Mouse (Mus musculus) MEL (cell line): Measurements from ENCODE around the gene Tomm40l. TPM values are rescaled to one million over a fixed set of nuclear protein-coding genes. Genes with fewer than 3 reads are reported as not detected.

ENCODE experiments used
- DNase-seq: peaks from one replicate; pipeline ENCODE4 v3.0.0; 2011; ENCODE audit warnings: low read depth, low spot score
- H3K27ac ChIP-seq: 2 replicates; pipeline ENCODE4 v1.5.1; 2012; ENCODE audit warnings: low read depth, mild to moderate bottlenecking, control low read depth, low read length, moderate library complexity; ENCODE audit not compliant: control insufficient read depth
- H3K27me3 ChIP-seq, 2 experiments: fragments of 150-350 bp in 1 of 2; sonication (generic) in 1 of 2; 2 replicates each; pipeline ENCODE4 v1.6.1; 2012; ENCODE audit warnings: low read length in 2 of 2, mild to moderate bottlenecking in 2 of 2, improper control_type of control experiment in 1 of 2, moderate library complexity in 1 of 2; ENCODE audit not compliant: insufficient read depth in 2 of 2, control insufficient read depth in 1 of 2
- H3K36me3 ChIP-seq, 2 experiments: 2 replicates each; pipeline ENCODE4 v1.6.1; 2012 to 2014; ENCODE audit warnings: low read length in 2 of 2, improper control_type of control experiment in 1 of 2, inconsistent platforms in 1 of 2, mild to moderate bottlenecking in 1 of 2; ENCODE audit not compliant: insufficient read depth in 2 of 2, control insufficient read depth in 1 of 2
- H3K4me1 ChIP-seq, 2 experiments: fragments of 150-350 bp in 1 of 2; sonication (generic) in 1 of 2; 2 replicates each; pipeline ENCODE4 v1.6.1; 2012; ENCODE audit warnings: low read length in 2 of 2, improper control_type of control experiment in 1 of 2, mild to moderate bottlenecking in 1 of 2; ENCODE audit not compliant: insufficient read depth in 2 of 2, control insufficient read depth in 1 of 2
- H3K4me3 ChIP-seq, 2 experiments: fragments of 150-350 bp in 1 of 2; sonication (generic) in 1 of 2; 2 replicates each; pipeline ENCODE4 v1.5.1; 2012; ENCODE audit warnings: low read depth in 2 of 2, low read length in 2 of 2, mild to moderate bottlenecking in 2 of 2, moderate library complexity in 2 of 2, control low read depth in 1 of 2, improper control_type of control experiment in 1 of 2; ENCODE audit not compliant: control insufficient read depth in 1 of 2, insufficient read depth in 1 of 2
- H3K79me2 ChIP-seq: 2 replicates; pipeline ENCODE4 v1.6.1; 2012; ENCODE audit warnings: mild to moderate bottlenecking, low read length, moderate library complexity; ENCODE audit not compliant: control insufficient read depth, poor library complexity, insufficient read depth
- H3K9ac ChIP-seq: 2 replicates; pipeline ENCODE4 v1.6.1; 2012; ENCODE audit warnings: low read depth, mild to moderate bottlenecking, control low read depth, low read length, moderate library complexity; ENCODE audit not compliant: control insufficient read depth, poor library complexity, severe bottlenecking
- H3K9me3 ChIP-seq: fragments of 150-350 bp; sonication (generic); replicated peaks from 2 replicates; pipeline ENCODE4 v1.6.1; 2012; ENCODE audit warnings: mild to moderate bottlenecking, low read length, improper control_type of control experiment, moderate library complexity; ENCODE audit not compliant: insufficient read depth
- BHLHE40 ChIP-seq: IDR thresholded peaks from 2 replicates; pipeline ENCODE4 v1.6.1; 2012; ENCODE audit warnings: low read depth, mild to moderate bottlenecking, inconsistent platforms, low read length, improper control_type of control experiment, borderline replicate concordance
- CHD2 ChIP-seq: IDR thresholded peaks from 2 replicates; pipeline ENCODE4 v1.6.1; 2011; ENCODE audit warnings: low read length, improper control_type of control experiment
- CTCF ChIP-seq, 3 experiments: IDR thresholded peaks in 2 of 3; conservative IDR thresholded peaks in 1 of 3; 2 replicates each; pipeline ENCODE4 v1.5.1; 2011 to 2012; ENCODE audit warnings: low read length in 3 of 3, low read depth in 2 of 3, mild to moderate bottlenecking in 2 of 3, improper control_type of control experiment in 1 of 3, inconsistent platforms in 1 of 3, mixed read lengths in 1 of 3, moderate library complexity in 1 of 3; ENCODE audit not compliant: control insufficient read depth in 1 of 3, insufficient read depth in 1 of 3, poor library complexity in 1 of 3, severe bottlenecking in 1 of 3
- ELF1 ChIP-seq: IDR thresholded peaks from 2 replicates; pipeline ENCODE4 v1.6.1; 2014; ENCODE audit warnings: low read depth, mild to moderate bottlenecking, inconsistent platforms, low read length, improper control_type of control experiment, moderate library complexity
- EP300 ChIP-seq, 2 experiments: IDR thresholded peaks; 2 replicates each; pipeline ENCODE4 v1.6.1; 2011; ENCODE audit warnings: improper control_type of control experiment in 2 of 2, low read length in 2 of 2, low read depth in 1 of 2, mild to moderate bottlenecking in 1 of 2
- HCFC1 ChIP-seq: IDR thresholded peaks from 2 replicates; pipeline ENCODE4 v1.6.1; 2012; ENCODE audit warnings: low read depth, mild to moderate bottlenecking, inconsistent platforms, low read length, improper control_type of control experiment, moderate library complexity
- JUND ChIP-seq: IDR thresholded peaks from 2 replicates; pipeline ENCODE4 v1.6.1; 2011; ENCODE audit warnings: low read depth, mild to moderate bottlenecking, improper control_type of control experiment, low read length
- KAT2A ChIP-seq: conservative IDR thresholded peaks from 2 replicates; pipeline ENCODE4 v1.6.1; 2012; ENCODE audit warnings: low read depth, low read length, improper control_type of control experiment, inconsistent platforms
- MAFK ChIP-seq: IDR thresholded peaks from 2 replicates; pipeline ENCODE4 v1.6.1; 2011; ENCODE audit warnings: low read depth, mild to moderate bottlenecking, low read length, improper control_type of control experiment, borderline replicate concordance
- MAX ChIP-seq: IDR thresholded peaks from 2 replicates; pipeline ENCODE4 v1.6.1; 2011; ENCODE audit warnings: low read length, improper control_type of control experiment
- MAZ ChIP-seq: IDR thresholded peaks from 2 replicates; pipeline ENCODE4 v1.6.1; 2012; ENCODE audit warnings: low read depth, mild to moderate bottlenecking, inconsistent platforms, low read length, improper control_type of control experiment
- MEF2A ChIP-seq: IDR thresholded peaks from 2 replicates; pipeline ENCODE4 v1.6.1; 2014; ENCODE audit warnings: low read depth, mild to moderate bottlenecking, inconsistent platforms, low read length, improper control_type of control experiment; ENCODE audit not compliant: poor library complexity, insufficient replicate concordance, severe bottlenecking; ENCODE audit errors: extremely low read depth
- NELFE ChIP-seq: IDR thresholded peaks from 2 replicates; pipeline ENCODE4 v1.6.1; 2011; ENCODE audit warnings: low read depth, low read length, improper control_type of control experiment
- POLR2AphosphoS2 ChIP-seq: IDR thresholded peaks from 2 replicates; pipeline ENCODE4 v1.6.1; 2011; ENCODE audit warnings: low read length, improper control_type of control experiment
- POLR2AphosphoS5 ChIP-seq: IDR thresholded peaks from 2 replicates; pipeline ENCODE4 v1.6.1; 2012; ENCODE audit warnings: low read depth, borderline replicate concordance, mild to moderate bottlenecking, inconsistent platforms, low read length, moderate library complexity, mixed read lengths
- RAD21 ChIP-seq: IDR thresholded peaks from 2 replicates; pipeline ENCODE4 v1.6.1; 2011; ENCODE audit warnings: mild to moderate bottlenecking, low read depth, low read length, improper control_type of control experiment
- RCOR1 ChIP-seq: IDR thresholded peaks from 2 replicates; pipeline ENCODE4 v1.6.1; 2012; ENCODE audit warnings: low read depth, mild to moderate bottlenecking, inconsistent platforms, low read length, improper control_type of control experiment
- SIN3A ChIP-seq: IDR thresholded peaks from 2 replicates; pipeline ENCODE4 v1.6.1; 2012; ENCODE audit warnings: low read length, improper control_type of control experiment, inconsistent platforms
- SMC3 ChIP-seq: IDR thresholded peaks from 2 replicates; pipeline ENCODE4 v1.6.1; 2011; ENCODE audit warnings: low read depth, low read length, improper control_type of control experiment
- TCF12 ChIP-seq: IDR thresholded peaks from 2 replicates; pipeline ENCODE4 v1.6.1; 2014; ENCODE audit warnings: low read depth, mild to moderate bottlenecking, inconsistent platforms, low read length, improper control_type of control experiment, moderate library complexity
- ZKSCAN1 ChIP-seq: IDR thresholded peaks from 2 replicates; pipeline ENCODE4 v1.6.1; 2012; ENCODE audit warnings: low read depth, mild to moderate bottlenecking, inconsistent platforms, low read length, improper control_type of control experiment, moderate library complexity
- polyA plus RNA-seq, 2 experiments: library from polyadenylated mRNA; stranded (reverse) in 1 of 2; unstranded in 1 of 2; fragments of >175 nt in 1 of 2; fragments of >200 nt in 1 of 2; gene quantifications; 2 replicates each; pipeline versions ENCODE4 v1.2.1 to v1.2.4; 2012; ENCODE audit warnings: low replicate concordance in 2 of 2, low read depth in 1 of 2; ENCODE audit not compliant: insufficient read length in 2 of 2, insufficient read depth in 1 of 2, missing spikeins in 1 of 2
- total RNA-seq: library from RNA; depleted of rRNA; stranded (reverse); fragments of 300-350 nt; gene quantifications from 2 replicates; pipeline ENCODE4 v1.2.3, GENCODE M21; 2012

Gene Tomm40l
- total and polyA plus RNA-seq, 3 experiments = 40.7 to 43.4 TPM; not detected in 1

GRCm38 (mm10) chr1:171189046-171189445 is 33.3 kb downstream of the Tomm40l start:
- Histone ChIP-seq H3K9me3 (no peaks in the 10 kb centered on the region), H3K27ac (no peak overlapping the region), H3K9ac (no peak overlapping the region), H3K36me3 (peaks cover 0 to 6% of the 10 kb centered on the region in 2 experiments; a peak in 2 of 4 replicates), H3K4me3 (no peak overlapping the region), H3K79me2 (no peaks in the 10 kb centered on the region), H3K27me3 (peaks cover 0 to 3% of the 10 kb centered on the region in 2 experiments; a peak in 1 of 4 replicates), H3K4me1 (peaks cover 0 to 8% of the 10 kb centered on the region in 2 experiments; a peak in 2 of 4 replicates)
- DNase-seq = no peak
- TF ChIP-seq MAX (no peak), MEF2A (no peak), HCFC1 (no peak), CTCF (IDR thresholded peaks at IDR 0.05 in 2 of 3, conservative IDR thresholded peaks at IDR 0.05 in 1 of 3; ENCODE audit: control insufficient read depth in 1 of 3, insufficient read depth in 1 of 3, low read depth in 2 of 3, low read length in 3 of 3, poor library complexity in 1 of 3, severe bottlenecking in 1 of 3) (no peak), RCOR1 (no peak), POLR2AphosphoS2 (no peak), MAZ (no peak), TCF12 (no peak), SIN3A (no peak), KAT2A (no peak), BHLHE40 (no peak), SMC3 (no peak), EP300 (IDR thresholded peaks at IDR 0.05; ENCODE audit: low read depth in 1 of 2, low read length in 2 of 2) (no peak), POLR2AphosphoS5 (no peak), RAD21 (no peak)

DNA sequence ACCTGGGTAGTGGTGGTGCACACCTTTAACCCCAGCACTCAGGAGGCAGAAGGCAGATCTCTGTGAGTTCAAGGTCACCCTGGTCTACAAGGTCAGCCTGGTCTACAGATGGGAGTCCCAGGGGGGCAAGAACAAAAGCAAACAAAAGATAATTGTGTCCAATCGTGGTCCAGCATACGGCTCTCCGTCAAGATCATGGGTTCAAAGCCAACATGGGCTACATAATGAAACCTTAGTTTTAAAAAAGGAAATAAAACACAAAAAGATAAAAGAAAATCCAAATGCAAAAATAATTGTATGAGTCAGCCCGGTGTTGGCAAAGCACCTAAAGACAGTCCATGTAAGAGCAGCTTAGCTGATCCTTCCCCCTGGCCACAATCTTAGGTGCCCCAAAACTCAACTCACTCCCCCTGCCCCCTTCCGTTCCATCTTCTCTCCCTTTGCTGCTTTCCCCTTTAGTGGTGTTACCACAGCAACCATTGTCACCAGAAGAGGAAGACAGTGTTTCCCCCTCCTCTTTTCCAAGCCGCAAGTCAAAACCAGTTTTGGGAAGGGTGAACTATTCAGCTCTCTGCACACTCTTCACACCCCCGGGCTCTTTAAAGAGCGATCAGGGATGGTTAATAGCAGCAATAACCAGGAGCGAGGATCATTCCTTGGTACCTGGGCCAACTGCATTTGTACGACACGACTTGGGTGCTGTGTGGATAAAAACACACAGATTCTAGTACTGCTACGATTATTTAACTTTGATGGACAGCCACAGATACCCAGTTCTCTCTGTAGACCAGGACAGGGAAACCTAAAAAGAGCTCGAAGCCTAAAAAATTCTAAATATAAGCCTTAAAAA is 34.2 kb downstream of the Tomm40l start:
- Histone ChIP-seq H3K4me3 (no peak overlapping the region), H3K9me3 (no peaks in the 10 kb centered on the region), H3K27me3 (no peaks in the 10 kb centered on the region), H3K9ac (no peak overlapping the region), H3K27ac (no peak overlapping the region), H3K36me3 (peaks cover 0 to 9% of the 10 kb centered on the region in 2 experiments; a peak in 2 of 4 replicates), H3K79me2 (no peaks in the 10 kb centered on the region), H3K4me1 (peaks cover 0 to 13% of the 10 kb centered on the region in 2 experiments; a peak in 2 of 4 replicates)
- TF ChIP-seq ZKSCAN1 = no peak
- no peak for TF ChIP-seq JUND
- no peak for TF ChIP-seq NELFE
- no peak for TF ChIP-seq CHD2
- no peak for TF ChIP-seq POLR2AphosphoS2
- no peak for TF ChIP-seq RAD21
- TF ChIP-seq ELF1 = no peak
- no peak for TF ChIP-seq HCFC1
- no peak for TF ChIP-seq EP300 (IDR thresholded peaks at IDR 0.05; ENCODE audit: low read depth in 1 of 2, low read length in 2 of 2)
- TF ChIP-seq MAFK = no peak
- no peak for TF ChIP-seq POLR2AphosphoS5
- no peak for TF ChIP-seq RCOR1
- TF ChIP-seq MAX = no peak
- no peak for TF ChIP-seq MEF2A
- DNase-seq = no peak
